Mouse (Mus musculus) cerebellum, adult 9-10 months (tissue): ENCODE measurements around the gene Slc25a26.
A peak's percentile ranks its signal among the peaks of the same experiment; 100 is the strongest.

ENCODE experiments used
- DNase-seq: peaks from one replicate; pipeline ENCODE4 v3.0.0; 2022

Slc25a26 gene

DNA sequence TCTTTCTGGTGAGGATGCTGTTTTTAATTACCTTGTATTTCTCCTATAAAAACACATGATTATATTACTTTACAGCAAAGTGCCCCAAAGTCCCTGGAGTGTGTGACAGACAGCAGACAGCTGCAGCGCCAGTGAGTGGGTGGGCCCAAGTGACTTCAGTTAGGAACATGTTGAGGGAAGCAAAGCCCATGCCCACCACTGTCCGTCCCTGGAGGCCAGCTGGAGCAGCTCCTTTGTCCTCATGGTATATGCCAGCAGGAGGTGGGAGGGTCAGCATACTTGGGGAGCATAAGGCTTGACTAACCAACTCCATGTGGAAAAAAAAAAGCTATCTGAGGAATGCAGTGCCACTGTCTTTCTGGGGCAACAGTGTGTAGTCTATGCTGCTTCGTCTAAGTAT is 103.9 kb downstream of the Slc25a26 start:
- DNase-seq: no peak

DNA sequence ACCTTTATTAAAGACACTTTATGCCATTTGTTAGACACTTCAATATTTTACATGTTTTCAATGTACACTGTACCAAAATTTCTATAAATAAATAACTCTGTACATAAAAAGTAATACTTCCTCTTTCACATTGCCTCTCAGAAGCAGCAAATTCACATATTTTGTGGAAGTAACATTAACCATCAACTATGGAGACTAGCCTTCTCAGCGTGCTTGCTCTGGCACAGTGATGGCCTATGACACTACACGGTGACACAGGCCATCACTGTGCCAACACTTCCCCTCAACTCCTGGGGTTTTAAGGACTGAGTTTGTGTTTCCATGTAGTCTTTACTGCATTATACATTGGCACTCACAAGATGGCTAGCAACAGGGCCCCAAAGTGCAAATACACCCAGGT is 104.4 kb downstream of the Slc25a26 start:
- DNase-seq: no peak

DNA sequence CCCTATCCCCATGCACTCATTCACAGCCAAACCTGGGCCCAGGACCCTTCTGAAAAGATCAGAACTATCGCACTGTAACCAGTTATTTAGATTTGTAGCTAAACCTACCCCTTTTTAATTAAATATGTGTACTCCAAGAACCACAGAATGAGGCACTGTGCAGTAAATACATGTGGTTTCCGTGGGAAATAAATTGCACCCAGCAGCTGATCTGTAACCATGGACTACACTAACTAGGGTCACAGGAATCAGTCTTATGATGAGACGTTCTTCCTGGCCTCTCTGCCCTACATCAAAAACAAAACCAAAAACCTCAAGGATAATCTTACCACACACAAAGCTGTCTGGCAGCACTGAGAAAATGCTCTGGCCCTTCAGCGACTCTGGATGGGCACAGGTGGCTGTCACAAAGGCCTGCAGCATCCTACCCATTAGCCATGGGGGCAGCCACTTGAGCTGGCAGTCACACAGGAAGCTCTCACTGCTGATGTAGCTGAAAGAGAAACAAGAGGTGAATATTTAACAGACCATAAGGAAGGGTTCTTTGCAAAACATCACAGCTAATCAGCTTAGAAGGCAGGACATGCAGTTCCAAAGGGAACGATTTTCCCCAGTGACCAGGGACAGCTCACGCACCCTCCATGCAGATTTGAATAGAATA is 113.2 kb downstream of the Slc25a26 start:
- no peak for DNase-seq

DNA sequence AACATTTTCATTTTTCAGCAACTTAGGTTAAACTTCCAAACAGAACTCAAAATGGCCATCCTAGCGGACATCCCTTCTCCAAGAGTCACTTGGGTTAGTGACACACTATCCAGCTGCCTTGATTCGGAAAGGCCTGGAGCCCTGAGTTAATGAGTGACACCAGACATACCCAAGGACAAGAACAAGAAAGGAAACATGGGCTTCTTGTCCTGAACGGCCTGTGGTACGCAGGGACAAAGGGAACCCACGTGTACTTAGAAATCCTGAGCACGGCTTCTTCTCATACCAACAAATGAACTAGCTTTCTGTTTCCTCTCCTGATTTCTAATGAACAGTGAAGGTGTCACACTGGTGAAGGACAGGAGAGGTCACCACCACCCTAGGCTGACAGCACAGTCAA is 114.2 kb downstream of the Slc25a26 start:
- no peak for DNase-seq

DNA sequence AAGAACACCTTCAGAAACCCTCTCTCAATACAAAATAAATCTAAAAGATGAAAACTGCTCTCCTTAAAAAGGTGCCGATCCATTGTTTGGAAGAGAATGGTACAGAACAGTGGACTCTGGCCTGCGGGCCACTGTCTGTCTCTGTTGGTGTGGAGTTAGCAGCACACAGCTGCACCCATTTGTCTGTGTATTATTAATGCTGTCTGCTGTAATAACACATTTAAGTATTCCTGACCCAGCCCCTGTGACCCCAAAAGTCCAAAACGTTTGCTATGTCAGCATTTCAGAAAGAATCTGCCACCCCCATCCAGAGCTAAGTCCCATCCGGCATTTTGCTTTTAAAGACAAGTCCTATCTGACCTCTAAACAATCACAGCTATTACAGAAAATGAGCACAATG is 115.8 kb downstream of the Slc25a26 start:
- DNase-seq: no peak

DNA sequence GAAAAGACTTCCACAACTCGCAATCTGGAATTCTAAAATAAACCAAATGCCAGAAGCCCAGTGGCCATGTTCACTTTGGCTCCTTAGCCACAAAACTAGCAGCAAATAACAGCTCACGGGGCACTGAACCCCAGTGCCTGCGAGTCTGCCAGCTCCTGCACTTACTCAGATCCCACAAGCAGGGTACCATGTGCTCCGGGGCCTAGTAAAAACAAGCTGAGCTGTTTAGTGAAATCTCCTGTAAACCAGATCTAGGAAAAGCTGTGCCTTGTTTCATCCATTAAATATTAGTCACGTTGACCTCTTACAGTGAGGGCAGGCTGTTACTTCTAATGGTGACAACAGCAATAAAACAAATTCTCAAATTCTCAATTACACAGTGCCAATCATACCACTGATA is 118.5 kb downstream of the Slc25a26 start:
- DNase-seq: no peak

DNA sequence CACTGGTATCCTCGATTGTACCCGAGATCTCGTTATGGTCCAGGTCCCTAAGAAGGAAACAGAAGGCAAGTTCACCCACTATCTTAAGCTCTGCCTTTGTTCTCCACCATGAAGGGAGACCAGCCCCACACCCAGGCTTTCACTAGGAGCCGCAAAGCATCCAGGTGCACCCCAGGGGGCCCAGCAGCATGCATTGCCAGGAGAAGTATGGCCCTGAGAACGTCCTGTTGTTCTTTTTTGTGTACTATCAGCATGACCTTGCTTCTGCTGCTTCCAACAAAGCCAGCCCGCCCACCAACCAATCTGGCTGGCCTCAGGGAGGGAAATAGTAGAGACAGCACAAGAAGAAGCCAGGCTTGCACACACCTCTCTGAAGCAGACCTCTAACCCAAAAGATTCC is 120.2 kb downstream of the Slc25a26 start:
- no peak for DNase-seq

DNA sequence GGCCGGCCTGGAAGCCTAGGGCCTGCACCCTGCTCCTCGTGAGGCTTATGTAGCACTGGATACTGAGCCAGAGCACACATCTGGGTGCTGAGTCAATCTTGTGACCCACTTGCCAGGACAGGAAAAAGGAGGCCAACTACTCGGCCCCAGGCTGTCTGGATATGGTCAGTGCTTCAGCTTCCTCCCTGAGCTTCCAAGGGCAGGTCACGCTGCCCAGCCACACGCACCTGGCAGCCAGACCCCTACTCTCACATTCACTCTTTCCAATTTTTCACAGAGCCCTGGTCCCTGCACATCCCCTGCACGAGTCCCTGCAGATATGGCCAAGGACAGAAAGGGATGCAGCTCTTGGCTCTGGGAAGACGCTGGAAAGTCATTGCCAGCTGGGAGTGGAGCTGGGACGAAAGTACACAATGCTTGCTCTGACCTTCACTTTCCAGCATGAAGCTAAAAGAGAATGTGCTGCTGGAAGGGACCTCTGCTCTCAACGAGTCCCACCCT is 120.7 kb downstream of the Slc25a26 start:
- DNase-seq: no peak

DNA sequence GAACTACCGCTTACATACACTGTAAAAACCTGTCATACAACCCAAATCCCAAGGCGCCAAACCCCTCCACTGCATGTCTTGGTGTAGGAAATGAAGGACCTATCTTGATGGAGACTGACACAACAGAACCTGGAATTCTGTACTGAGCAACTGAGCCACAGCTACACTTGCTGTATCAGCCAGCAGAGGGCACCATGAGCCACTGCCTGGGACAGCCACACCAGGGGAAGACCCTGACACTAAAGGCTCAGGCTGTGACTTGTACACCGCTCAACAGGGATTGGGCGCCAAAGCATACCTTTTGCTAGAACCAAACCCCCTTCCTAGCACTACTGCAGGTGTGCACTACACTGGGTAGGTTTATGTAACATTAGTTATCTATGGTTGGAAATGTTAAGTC is 122.9 kb downstream of the Slc25a26 start:
- DNase-seq: peak; percentile 74

DNA sequence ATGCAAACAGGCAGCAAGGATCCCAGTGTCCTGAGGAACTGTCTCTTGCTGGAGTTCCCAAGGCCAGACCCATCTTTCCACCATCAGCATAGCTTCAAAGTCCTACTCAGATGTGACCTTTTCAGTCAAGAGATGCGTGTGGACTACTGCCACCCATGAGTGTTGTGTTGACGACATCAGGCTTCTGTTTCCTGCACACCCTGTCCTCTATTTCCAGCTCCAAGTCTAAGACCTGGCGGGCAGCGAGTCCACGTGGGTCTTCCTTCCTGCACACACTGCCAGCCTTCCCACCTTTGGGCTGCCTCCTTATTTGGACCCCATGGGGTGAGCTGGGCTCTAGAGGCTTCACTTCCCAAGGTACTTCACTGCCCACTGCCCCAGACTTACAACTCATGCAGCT is 124.4 kb downstream of the Slc25a26 start:
- no peak for DNase-seq

DNA sequence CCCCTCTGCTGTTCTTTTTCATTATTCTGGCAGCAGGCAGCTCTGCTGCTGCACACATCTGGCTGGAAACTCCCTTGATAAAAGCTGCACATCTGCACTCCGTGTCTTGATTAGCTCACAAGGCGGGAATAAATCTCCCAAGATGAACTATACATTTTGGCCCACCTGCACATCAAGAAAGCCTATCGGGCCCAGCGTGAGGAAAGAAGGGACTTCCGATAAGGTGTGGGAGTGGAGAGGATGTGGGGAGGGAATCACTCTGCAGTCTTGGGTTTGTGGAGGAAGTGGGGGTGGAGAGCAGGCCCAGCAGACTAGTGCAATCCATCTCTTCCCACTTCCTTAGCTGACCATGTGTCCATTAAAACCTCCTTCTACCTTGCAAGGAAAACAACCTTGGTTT is 125.8 kb downstream of the Slc25a26 start:
- DNase-seq: no peak

DNA sequence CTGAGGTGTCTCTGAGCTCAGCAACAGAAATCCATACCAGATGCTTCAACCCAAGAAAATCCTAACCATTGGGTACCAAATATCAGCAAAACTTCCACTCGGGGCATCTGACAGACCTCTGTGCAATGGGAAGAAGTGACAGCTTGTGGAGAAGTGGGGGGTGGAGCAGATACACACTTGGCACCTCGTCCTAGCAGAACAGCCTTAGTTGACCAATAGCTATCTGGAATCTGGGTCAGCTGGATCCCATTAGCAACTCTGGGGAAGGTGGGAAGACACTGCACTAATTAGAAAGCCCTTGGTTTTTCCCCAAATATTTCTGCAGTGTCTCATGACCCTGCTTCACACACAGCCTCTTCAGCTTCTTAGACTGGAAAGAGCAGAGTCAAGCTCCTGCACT is 126.7 kb downstream of the Slc25a26 start:
- DNase-seq: peak; percentile 78

DNA sequence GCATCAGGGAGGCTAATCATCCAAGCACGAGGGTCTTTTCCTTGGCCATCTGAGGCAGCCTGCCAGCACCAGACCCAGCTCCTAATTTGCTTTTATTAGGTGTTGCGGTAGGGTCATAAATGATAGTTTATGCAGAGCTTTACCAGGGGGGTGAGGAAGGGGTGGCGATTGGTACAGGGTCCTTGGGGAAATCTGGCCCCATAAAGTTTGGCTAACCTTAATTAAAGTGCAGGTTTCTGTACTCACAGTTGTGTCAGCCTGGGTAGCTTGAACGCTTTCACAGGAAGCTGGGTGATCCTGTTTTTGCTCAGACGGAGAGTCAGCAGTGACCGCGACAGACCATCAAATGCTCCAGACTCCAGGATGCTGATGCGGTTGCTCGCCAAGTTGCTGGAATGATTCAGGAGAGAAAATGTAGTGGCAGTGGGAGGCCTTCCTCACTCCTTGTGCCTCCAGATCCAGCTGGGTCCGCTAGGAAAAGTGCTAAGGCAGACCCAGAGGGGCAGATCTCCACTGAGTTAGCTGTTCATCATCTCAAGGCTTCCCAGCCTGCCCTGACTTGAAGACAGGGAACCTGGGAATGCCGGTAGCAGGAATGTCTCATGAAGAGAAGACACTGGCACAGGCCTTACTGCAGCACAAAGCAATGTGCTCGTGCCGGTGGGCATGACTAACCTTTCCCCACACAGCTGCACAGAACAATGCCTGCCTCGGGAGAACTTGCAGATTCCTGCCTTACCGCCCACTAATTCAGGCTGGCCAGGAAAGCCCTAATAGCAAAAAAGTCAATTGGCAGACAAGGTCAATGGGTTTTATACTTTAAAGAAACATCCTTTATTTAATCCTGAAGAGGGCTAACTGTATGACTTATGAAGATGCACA is 127.8 kb downstream of the Slc25a26 start:
- no peak for DNase-seq

DNA sequence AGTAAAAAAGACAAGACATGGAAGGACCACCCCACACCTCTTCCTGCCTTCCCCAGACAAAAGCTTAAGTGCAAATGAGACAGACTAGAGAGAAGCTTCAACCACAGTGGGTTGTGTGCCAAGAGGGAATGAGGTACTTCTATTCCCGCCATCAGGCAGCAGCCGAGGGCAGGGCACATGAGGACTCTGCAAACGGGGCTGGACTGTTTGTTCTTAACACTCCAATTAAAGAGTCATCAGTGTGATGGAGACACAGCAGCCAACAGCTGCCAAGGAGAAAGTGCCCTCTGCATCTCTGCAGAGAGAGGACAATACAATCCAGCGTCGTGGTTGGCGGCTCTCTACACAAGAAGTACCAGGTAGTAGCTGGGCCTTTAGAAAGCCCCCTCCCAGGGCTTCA is 128.7 kb downstream of the Slc25a26 start:
- no peak for DNase-seq

DNA sequence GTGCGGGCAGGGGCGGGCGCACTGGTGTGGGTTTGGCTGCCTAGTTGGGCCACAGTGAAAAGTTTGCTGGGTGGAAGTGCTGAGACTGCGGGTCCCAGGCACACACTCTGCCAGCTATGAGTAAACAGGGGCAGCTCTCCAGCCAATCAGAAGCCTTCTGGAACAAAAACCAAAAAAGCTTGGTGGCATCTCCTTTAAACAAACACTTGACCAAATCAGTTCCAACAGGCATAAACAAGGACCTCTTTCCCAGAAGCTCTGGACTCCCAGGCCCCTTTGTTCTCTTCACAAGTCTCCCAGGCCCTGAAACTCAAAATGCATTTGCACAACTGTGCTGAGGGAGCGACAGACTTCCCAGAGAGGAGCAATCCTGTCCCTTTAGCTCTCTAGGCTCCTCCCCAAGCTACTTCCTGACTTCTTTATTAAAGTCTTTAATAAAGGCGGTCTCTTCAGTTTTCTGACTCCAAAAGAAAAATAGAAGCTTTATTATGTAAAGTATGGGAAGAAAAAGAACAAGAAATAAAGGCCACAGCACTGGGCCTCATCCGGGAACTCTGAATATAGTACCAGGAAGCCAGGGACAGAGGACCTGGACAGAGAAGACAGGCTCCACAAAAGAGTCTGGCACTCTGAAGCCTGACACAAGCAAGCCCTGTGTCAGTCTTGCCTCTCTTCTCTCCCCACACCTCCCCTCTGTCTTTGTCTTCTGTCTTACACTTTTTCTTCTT is 131.1 kb downstream of the Slc25a26 start:
- DNase-seq: no peak

DNA sequence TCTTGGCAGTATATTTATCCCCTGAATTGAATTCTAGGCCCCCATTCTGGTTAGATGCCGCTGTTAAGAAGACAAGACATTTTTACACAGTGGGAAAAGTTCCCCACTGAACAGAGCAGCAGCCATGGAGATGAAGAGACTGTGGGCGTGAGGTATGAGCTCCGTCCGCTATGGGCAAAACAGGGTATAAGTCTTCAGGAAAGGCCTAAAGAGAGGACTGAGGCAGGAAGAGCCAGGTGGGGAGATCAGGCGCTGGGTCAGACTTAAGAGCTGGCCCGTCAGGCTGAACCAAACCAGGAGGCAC is 131.6 kb downstream of the Slc25a26 start:
- DNase-seq: no peak

DNA sequence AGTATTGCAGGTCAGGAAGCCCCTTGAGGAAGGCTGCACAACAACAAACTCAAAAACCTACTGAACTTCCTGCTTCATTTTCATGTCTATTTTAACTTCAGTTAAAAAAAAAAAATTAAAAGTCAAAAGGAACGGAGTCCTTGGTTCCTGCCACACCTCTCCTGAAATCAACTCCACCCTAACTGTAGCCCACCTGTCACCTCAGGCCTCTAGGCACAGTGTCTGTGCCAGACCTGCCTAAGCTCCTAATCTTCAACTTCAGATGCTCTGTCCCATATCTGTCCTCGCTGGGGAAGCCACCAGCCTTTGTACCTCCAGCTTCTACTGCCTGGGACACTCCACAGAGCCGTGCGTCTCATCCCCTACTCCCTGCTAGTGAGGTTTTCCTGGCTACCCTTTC is 134.1 kb downstream of the Slc25a26 start:
- DNase-seq: no peak

DNA sequence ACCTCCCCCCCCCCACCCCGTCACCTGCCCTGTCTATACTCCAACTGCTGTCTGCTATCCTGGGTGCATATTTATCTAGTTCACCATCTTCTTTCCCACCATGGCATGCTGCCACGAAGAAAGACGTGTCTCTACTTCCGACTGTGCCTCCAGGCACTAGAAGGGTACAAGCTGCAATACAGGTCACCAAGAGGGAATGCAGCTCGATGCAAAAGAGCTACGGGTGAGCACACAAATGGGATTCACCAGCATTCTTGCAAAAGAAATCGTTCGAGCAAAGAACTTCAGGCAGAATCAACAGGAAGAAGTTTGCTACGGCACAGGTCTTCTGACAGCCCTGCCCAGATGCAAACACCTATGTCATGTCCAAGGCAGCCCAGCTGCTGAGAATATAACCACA is 134.6 kb downstream of the Slc25a26 start:
- DNase-seq: no peak

DNA sequence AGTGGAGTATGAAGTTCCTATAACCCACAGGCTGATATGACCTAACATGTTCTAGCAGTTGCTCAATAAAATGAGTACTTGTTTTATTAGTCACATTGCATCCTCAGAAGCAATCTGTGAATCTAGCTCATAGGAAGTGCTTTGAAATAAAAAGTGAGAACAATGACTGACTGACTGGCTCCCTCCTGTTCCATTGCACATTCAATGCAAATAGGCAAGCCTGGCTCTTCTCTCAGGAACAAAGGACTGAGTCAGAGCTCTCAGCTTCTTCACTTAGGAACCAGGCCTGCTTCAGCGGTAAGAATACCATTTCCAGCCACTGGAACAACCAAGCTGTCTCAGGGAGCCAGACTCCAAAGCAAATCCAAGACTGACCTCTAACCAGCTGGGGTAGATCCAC is 135.2 kb downstream of the Slc25a26 start:
- no peak for DNase-seq

DNA sequence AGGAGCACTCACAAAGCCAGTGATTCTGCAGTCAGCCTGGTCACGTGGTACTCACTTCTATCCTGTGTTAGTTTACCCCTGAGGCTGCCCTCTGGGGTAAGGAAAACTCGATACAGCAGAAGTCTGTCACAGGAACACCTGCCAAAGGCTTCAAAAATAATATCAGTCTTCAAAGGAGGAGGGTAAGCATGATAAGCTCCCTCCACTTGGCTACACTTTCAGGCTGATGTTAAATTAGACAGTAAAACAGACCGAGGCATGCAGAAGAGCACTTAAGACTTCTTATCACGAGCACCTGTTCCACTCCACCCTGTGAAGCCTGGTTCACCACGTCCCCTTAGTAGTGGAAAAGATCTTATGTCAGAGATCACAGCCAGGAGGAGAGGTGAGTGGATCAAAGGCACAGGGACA is 136.9 kb downstream of the Slc25a26 start:
- DNase-seq: no peak

DNA sequence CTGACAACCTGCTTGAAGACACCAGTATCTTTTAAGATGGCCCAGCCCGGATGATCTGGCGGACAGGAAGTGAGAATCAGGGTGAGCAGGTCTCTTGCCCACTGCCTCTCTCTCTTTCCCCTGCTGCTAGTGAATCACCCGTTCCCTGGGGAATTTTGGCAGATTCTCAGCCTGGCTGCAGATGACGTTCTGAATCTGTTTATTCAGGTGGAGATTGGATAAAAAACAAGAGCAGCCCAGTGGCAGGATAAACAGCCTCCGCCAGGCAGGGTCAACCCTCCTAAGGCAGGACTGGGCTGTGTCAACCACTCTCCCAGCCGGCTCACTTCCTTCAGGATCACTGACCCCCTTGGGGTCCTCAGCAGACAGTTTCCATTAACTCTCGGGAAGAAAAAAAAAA is 140.2 kb downstream of the Slc25a26 start:
- DNase-seq: peak; percentile 81

DNA sequence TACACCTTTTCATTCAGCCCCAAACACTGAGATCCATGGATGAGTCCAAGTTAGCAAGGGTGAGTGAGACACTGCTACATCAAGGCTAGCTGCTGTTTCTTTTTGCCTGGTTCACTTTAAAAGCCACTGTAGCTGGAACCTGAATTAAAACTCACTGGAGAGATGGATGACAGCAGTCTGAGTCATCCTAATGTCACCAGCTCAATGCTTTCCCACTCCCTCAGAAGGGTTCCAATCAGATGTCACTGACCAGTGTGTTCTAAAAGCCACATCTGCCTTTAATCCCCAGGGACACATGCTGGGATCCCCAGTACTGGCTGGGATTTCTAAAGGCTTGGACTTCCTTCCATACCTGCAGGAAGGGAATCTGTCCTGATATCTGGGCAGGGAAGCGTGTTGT is 141.9 kb downstream of the Slc25a26 start:
- DNase-seq: no peak

DNA sequence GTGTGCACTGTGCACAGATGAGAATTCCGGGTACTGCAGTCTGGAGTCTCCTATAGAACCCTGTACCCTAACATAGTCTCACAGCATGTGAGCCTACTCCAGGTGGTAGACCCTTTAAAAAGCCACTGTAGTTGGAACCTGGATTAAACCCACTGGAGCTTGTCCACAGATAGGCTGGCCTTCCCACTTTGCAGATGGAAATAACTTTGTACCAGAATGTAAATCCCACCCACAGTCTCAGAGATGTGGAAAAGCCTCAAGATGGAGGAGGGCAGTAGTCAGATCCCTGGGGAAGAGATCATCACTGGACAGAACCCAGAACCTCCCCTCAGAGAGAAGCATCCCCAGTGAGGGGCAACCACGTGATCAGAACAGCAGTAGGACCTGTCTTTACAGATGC is 143.9 kb downstream of the Slc25a26 start:
- no peak for DNase-seq

DNA sequence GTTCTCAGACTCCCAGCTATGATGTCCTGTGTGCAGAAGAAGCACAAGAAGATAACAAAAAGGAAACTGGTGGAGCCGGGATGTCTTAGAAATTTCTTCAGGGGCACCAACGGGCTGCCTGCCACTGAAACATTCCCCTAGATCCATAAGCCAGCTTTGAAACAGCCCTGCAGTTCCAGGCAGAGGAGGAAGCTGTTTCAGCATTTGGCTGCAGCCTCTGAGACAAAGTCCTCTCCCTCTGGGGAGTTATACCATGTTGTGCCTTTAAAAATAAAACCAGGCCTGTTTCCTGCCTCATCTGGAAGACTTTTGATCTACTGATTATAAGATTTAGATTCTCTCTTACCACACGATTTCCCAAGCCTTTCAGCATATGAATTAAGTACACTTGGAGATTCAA is 144.5 kb downstream of the Slc25a26 start:
- DNase-seq: no peak
